Mouse (Mus musculus): ENCODE results near the gene 0610009B22Rik. TPM values are rescaled to one million over a fixed set of nuclear protein-coding genes. Genes with fewer than 3 reads are reported as not detected.
A peak's percentile ranks its signal among the peaks of the same experiment; 100 is the strongest.

The 0610009B22Rik gene
- polyA plus RNA-seq, 1 experiment, result 22.2 TPM

DNA sequence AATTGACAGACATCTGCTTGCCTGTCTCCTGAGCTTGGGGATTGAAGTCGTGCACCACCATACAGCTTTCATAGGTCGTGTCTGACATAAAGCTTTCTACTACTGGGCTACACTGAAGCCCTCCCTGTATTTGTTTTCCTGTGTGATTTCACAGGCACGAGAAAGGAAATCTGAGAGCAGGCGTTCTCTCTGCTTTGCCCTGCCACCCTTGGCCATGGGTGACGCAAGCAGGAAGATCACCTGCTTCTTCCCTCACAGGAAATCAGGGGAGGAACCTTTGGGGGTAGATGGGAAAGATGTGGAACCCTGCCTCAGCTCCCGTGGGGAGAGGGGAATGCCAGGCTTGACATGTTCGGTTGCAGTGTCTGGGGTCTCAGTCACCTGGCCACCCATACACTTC, 30.4 kb downstream of the 0610009B22Rik start:
- Histone ChIP-seq H3ac (ENCODE audit: control insufficient read depth, insufficient read length, low read depth) (no peak overlapping the region), H3K4me3 (ENCODE audit: insufficient read depth, poor library complexity, severe bottlenecking) (no peak overlapping the region), H3K36me3 (ENCODE audit: control insufficient read depth, insufficient read depth) (no peaks in the 10 kb centered on the region), H3K79me3 (ENCODE audit: low read depth) (no peaks in the 10 kb centered on the region), H3K27me3 (ENCODE audit: control insufficient read depth, insufficient read depth, insufficient read length) (no peaks in the 10 kb centered on the region), H3K79me2 (ENCODE audit: control insufficient read depth, insufficient read depth) (no peaks in the 10 kb centered on the region)
- TF ChIP-seq CEBPB (IDR thresholded peaks at IDR 0.05; ENCODE audit: low read depth), result no peak
- TF ChIP-seq CTCF (IDR thresholded peaks at IDR 0.05; ENCODE audit: control insufficient read depth, insufficient read depth, insufficient read length), result no peak
- TF ChIP-seq FOSL1 (IDR thresholded peaks at IDR 0.05; ENCODE audit: insufficient read depth, low read length, poor library complexity, severe bottlenecking), result no peak
- TF ChIP-seq MYOG (IDR thresholded peaks at IDR 0.05; ENCODE audit: control insufficient read depth, extremely low read depth, insufficient read length), result no peak
- no peak for TF ChIP-seq USF1 (IDR thresholded peaks at IDR 0.05; ENCODE audit: low read depth)
- TF ChIP-seq MYOD1 (IDR thresholded peaks at IDR 0.05; ENCODE audit: control insufficient read depth, insufficient read length, low read depth), result no peak
- no peak for TF ChIP-seq MAX (IDR thresholded peaks at IDR 0.05)

GRCm38 (mm10) chr11:51656798-51657521, 31.7 kb downstream of the 0610009B22Rik start:
- TF ChIP-seq MAX (IDR thresholded peaks at IDR 0.05) (no peak), CEBPB (IDR thresholded peaks at IDR 0.05; ENCODE audit: low read depth) (no peak), MYOG (IDR thresholded peaks at IDR 0.05; ENCODE audit: control insufficient read depth, extremely low read depth, insufficient read length) (no peak)
- Histone ChIP-seq H3K4me3 (ENCODE audit: insufficient read depth, poor library complexity, severe bottlenecking) (no peak overlapping the region), H3K79me3 (ENCODE audit: low read depth) (no peaks in the 10 kb centered on the region), H3ac (ENCODE audit: control insufficient read depth, insufficient read length, low read depth) (no peak overlapping the region), H3K27me3 (ENCODE audit: control insufficient read depth, insufficient read depth, insufficient read length) (no peaks in the 10 kb centered on the region), H3K36me3 (ENCODE audit: control insufficient read depth, insufficient read depth) (no peaks in the 10 kb centered on the region), H3K79me2 (ENCODE audit: control insufficient read depth, insufficient read depth) (no peaks in the 10 kb centered on the region)

DNA sequence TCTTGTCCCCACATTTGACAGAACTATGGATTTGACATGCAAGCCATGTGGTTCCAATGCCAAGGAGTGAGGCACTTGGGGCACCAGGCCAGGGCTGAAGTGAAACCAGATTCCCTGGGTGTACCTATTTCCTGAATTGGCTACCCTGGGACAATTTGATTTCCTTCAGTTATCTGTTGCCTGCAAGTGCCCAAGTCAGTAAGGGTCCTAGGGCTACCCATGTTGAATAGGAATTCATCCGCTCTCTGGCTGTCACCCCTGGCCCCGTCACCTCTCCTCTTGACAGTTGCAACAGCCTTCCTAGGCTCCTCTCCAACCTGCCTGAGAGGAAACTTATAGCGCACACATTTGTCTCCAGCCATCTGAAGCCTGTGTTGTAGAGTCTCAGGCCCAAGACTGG, 33.8 kb downstream of the 0610009B22Rik start:
- Histone ChIP-seq H3ac (ENCODE audit: control insufficient read depth, insufficient read length, low read depth) (no peak overlapping the region), H3K27me3 (ENCODE audit: control insufficient read depth, insufficient read depth, insufficient read length) (no peaks in the 10 kb centered on the region), H3K79me3 (ENCODE audit: low read depth) (no peaks in the 10 kb centered on the region), H3K36me3 (ENCODE audit: control insufficient read depth, insufficient read depth) (no peaks in the 10 kb centered on the region), H3K79me2 (ENCODE audit: control insufficient read depth, insufficient read depth) (no peaks in the 10 kb centered on the region), H3K4me3 (ENCODE audit: insufficient read depth, poor library complexity, severe bottlenecking) (no peak overlapping the region)
- TF ChIP-seq CTCF (IDR thresholded peaks at IDR 0.05; ENCODE audit: control insufficient read depth, insufficient read depth, insufficient read length) (no peak), MAX (IDR thresholded peaks at IDR 0.05) (no peak), MYOG (IDR thresholded peaks at IDR 0.05; ENCODE audit: control insufficient read depth, extremely low read depth, insufficient read length) (no peak), MYOD1 (IDR thresholded peaks at IDR 0.05; ENCODE audit: control insufficient read depth, insufficient read length, low read depth) (no peak), USF1 (IDR thresholded peaks at IDR 0.05; ENCODE audit: low read depth) (no peak)

DNA sequence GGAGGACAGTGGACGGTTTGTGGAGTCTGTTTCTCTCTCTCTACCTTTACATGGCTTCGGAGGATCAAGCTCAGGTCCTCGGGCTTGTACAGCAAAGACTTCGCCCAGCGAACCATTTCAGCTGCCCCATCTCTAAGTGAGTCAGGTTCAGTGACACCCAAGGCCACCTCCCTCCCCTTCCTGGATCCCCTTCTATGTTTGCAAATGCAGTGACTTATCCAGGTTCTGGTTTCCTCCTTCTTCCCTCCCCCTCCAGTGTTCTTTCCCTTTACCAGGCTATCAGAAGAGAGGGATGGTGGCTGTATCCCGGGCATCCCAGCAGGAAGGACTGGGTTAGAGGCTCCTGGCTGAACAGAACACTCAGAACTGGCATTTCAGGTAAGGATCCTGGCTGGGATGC, 34.9 kb downstream of the 0610009B22Rik start:
- no peak overlapping the region for H3ac ChIP-seq (ENCODE audit: control insufficient read depth, insufficient read length, low read depth)
- TF ChIP-seq MAX (IDR thresholded peaks at IDR 0.05), result no peak
- no peaks in the 10 kb centered on the region for H3K79me3 ChIP-seq (ENCODE audit: low read depth)
- no peaks in the 10 kb centered on the region for H3K27me3 ChIP-seq (ENCODE audit: control insufficient read depth, insufficient read depth, insufficient read length)
- H3K36me3 ChIP-seq (ENCODE audit: control insufficient read depth, insufficient read depth), result no peaks in the 10 kb centered on the region
- H3K4me3 ChIP-seq (ENCODE audit: insufficient read depth, poor library complexity, severe bottlenecking), result no peak overlapping the region
- H3K79me2 ChIP-seq (ENCODE audit: control insufficient read depth, insufficient read depth), result no peaks in the 10 kb centered on the region

- no peaks in the 10 kb centered on the region for H3K27me3 ChIP-seq (ENCODE audit: control insufficient read depth, insufficient read depth, insufficient read length)
- H3K36me3 ChIP-seq (ENCODE audit: control insufficient read depth, insufficient read depth), result no peaks in the 10 kb centered on the region
- no peak for TF ChIP-seq USF1 (IDR thresholded peaks at IDR 0.05; ENCODE audit: low read depth)
- no peak for TF ChIP-seq MYOG (IDR thresholded peaks at IDR 0.05; ENCODE audit: control insufficient read depth, extremely low read depth, insufficient read length)
- no peak for TF ChIP-seq MAX (IDR thresholded peaks at IDR 0.05)
- no peak for TF ChIP-seq CEBPB (IDR thresholded peaks at IDR 0.05; ENCODE audit: low read depth)
- TF ChIP-seq FOSL1 (IDR thresholded peaks at IDR 0.05; ENCODE audit: insufficient read depth, low read length, poor library complexity, severe bottlenecking), result no peak
- TF ChIP-seq MYOD1 (IDR thresholded peaks at IDR 0.05; ENCODE audit: control insufficient read depth, insufficient read length, low read depth), result no peak
- no peak for TF ChIP-seq CTCF (IDR thresholded peaks at IDR 0.05; ENCODE audit: control insufficient read depth, insufficient read depth, insufficient read length)
- no peak overlapping the region for H3ac ChIP-seq (ENCODE audit: control insufficient read depth, insufficient read length, low read depth)
- H3K79me3 ChIP-seq (ENCODE audit: low read depth), result no peaks in the 10 kb centered on the region
- no peak overlapping the region for H3K4me3 ChIP-seq (ENCODE audit: insufficient read depth, poor library complexity, severe bottlenecking)
- H3K79me2 ChIP-seq (ENCODE audit: control insufficient read depth, insufficient read depth), result no peaks in the 10 kb centered on the region
These were observed 35.7 kb downstream of the 0610009B22Rik start for GRCm38 (mm10) chr11:51652889-51653418.

DNA sequence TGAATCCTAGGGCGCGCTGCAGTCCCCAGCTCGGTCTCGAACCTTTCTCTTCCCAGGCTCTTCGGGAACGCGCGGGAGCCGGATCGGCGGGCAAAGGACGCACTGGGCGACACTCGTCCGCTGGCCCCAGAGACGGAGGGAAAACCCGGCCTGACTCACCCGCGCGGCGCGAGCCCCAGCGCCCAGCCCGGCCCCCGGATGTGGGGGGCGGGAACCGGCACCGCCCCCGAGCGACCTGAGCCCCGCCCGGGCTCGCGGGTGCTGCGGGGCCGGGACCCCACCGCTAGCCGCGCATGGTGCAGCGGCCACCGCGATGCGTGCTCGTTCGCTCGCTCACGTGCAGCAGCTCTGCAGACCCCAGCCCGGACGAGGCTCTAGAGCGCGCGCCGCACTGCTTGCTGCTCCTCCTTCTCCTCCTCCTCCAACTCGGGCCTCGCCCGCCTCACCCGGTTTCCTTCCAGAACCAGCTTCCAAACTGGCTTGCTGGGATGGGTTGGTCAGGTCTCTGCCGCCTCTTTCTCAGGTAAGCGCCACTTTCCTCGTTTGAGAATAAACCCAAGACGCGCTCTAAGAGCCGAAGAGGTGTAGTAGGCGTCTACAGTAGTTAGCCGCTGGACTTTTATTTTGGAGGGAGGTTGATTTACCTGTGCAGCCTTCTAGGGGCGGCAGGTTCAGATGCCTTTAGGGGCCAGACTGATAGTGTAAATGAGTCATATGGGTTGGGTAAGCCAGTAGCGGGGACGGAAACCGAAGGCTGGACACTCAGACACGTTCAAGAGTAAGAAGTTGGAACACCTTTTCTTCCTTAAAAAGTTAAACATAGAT, 37.8 kb downstream of the 0610009B22Rik start, which contains the start of the genes N4bp3 and D930048N14Rik:
Gene N4bp3 (minus strand): TSS at position 152 of the 825 bp plus-strand sequence.
Gene D930048N14Rik (plus strand): TSS at position 264 of the 825 bp plus-strand sequence.
- Histone ChIP-seq H3K79me3 (ENCODE audit: low read depth) (no peaks in the 10 kb centered on the region), H3ac (ENCODE audit: control insufficient read depth, insufficient read length, low read depth) (peak within 1 kb of the TSS; percentile 75), H3K79me2 (ENCODE audit: control insufficient read depth, insufficient read depth) (no peaks in the 10 kb centered on the region), H3K36me3 (ENCODE audit: control insufficient read depth, insufficient read depth) (no peaks in the 10 kb centered on the region), H3K27me3 (ENCODE audit: control insufficient read depth, insufficient read depth, insufficient read length) (no peaks in the 10 kb centered on the region), H3K4me3 (ENCODE audit: insufficient read depth, poor library complexity, severe bottlenecking) (peak within 1 kb of the TSS; percentile 42)
- no peak for TF ChIP-seq USF1 (IDR thresholded peaks at IDR 0.05; ENCODE audit: low read depth)
- no peak for TF ChIP-seq FOSL1 (IDR thresholded peaks at IDR 0.05; ENCODE audit: insufficient read depth, low read length, poor library complexity, severe bottlenecking)
- no peak for TF ChIP-seq MYOD1 (IDR thresholded peaks at IDR 0.05; ENCODE audit: control insufficient read depth, insufficient read length, low read depth)
- no peak for TF ChIP-seq MAX (IDR thresholded peaks at IDR 0.05)
- no peak for TF ChIP-seq CEBPB (IDR thresholded peaks at IDR 0.05; ENCODE audit: low read depth)

Measured in C2C12 (cell line).